Mouse (Mus musculus): ENCODE measurements around the gene Gria2. TPM values are rescaled to one million over a fixed set of nuclear protein-coding genes. Genes with fewer than 3 reads are reported as not detected.

Gria2 gene
- 0.12 TPM in 1 of 2 replicates, not detected in the other for total RNA-seq (2017)

GRCm38 (mm10) chr3:80802596-80803081 is at the start of gene Gria2:
Gene Gria2 (minus strand): TSS chr3:80802835.
- ATAC-seq (ENCODE audit: extremely low read depth, insufficient number of reproducible peaks, low FRiP score, poor library complexity, severe bottlenecking): peak; percentile 49; the same call in 1 of the 2 replicates

GRCm38 (mm10) chr3:80850947-80851346 is 48.3 kb upstream of the Gria2 start:
- no peak for ATAC-seq (ENCODE audit: extremely low read depth, insufficient number of reproducible peaks, low FRiP score, poor library complexity, severe bottlenecking)

- ATAC-seq (ENCODE audit: extremely low read depth, insufficient number of reproducible peaks, low FRiP score, poor library complexity, severe bottlenecking): no peak
Measured at GRCm38 (mm10) chr3:80845634-80846033, 43.0 kb upstream of the Gria2 start.

- no peak for ATAC-seq (ENCODE audit: extremely low read depth, insufficient number of reproducible peaks, low FRiP score, poor library complexity, severe bottlenecking)
Measured at GRCm38 (mm10) chr3:80839845-80840244, 37.2 kb upstream of the Gria2 start.

- ATAC-seq (ENCODE audit: extremely low read depth, insufficient number of reproducible peaks, low FRiP score, poor library complexity, severe bottlenecking): no peak
Measured at GRCm38 (mm10) chr3:80837583-80837982, 34.9 kb upstream of the Gria2 start.

GRCm38 (mm10) chr3:80823975-80824374 is 21.3 kb upstream of the Gria2 start:
- ATAC-seq (ENCODE audit: extremely low read depth, insufficient number of reproducible peaks, low FRiP score, poor library complexity, severe bottlenecking): peak; percentile 65

- ATAC-seq (ENCODE audit: extremely low read depth, insufficient number of reproducible peaks, low FRiP score, poor library complexity, severe bottlenecking): no peak
Measured at GRCm38 (mm10) chr3:80818619-80819018, 16.0 kb upstream of the Gria2 start.

- no peak for ATAC-seq (ENCODE audit: extremely low read depth, insufficient number of reproducible peaks, low FRiP score, poor library complexity, severe bottlenecking)
Measured at GRCm38 (mm10) chr3:80813734-80814133, 11.1 kb upstream of the Gria2 start.

GRCm38 (mm10) chr3:80812237-80812636 is 9.6 kb upstream of the Gria2 start:
- peak; percentile 82 for ATAC-seq (ENCODE audit: extremely low read depth, insufficient number of reproducible peaks, low FRiP score, poor library complexity, severe bottlenecking)

- ATAC-seq (ENCODE audit: extremely low read depth, insufficient number of reproducible peaks, low FRiP score, poor library complexity, severe bottlenecking): no peak
Measured at GRCm38 (mm10) chr3:80805327-80805726, 2.7 kb upstream of the Gria2 start.

- ATAC-seq (ENCODE audit: extremely low read depth, insufficient number of reproducible peaks, low FRiP score, poor library complexity, severe bottlenecking): no peak
Measured at GRCm38 (mm10) chr3:80803811-80804210, 1.2 kb upstream of the Gria2 start.

- ATAC-seq (ENCODE audit: extremely low read depth, insufficient number of reproducible peaks, low FRiP score, poor library complexity, severe bottlenecking): no peak
Measured at GRCm38 (mm10) chr3:80803211-80803610, 576 bp upstream of the Gria2 start.

- ATAC-seq (ENCODE audit: extremely low read depth, insufficient number of reproducible peaks, low FRiP score, poor library complexity, severe bottlenecking): no peak
Measured at GRCm38 (mm10) chr3:80801827-80802310, 766 bp downstream of the Gria2 start.

- peak; percentile 15; the same call in 1 of the 2 replicates for ATAC-seq (ENCODE audit: extremely low read depth, insufficient number of reproducible peaks, low FRiP score, poor library complexity, severe bottlenecking)
Measured at GRCm38 (mm10) chr3:80800995-80801826, 1.4 kb downstream of the Gria2 start.

GRCm38 (mm10) chr3:80800299-80800994 is 2.2 kb downstream of the Gria2 start:
- ATAC-seq (ENCODE audit: extremely low read depth, insufficient number of reproducible peaks, low FRiP score, poor library complexity, severe bottlenecking): peak; percentile 34; the same call in 1 of the 2 replicates

GRCm38 (mm10) chr3:80797935-80798334 is 4.7 kb downstream of the Gria2 start:
- no peak for ATAC-seq (ENCODE audit: extremely low read depth, insufficient number of reproducible peaks, low FRiP score, poor library complexity, severe bottlenecking)

GRCm38 (mm10) chr3:80796764-80797163 is 5.9 kb downstream of the Gria2 start:
- ATAC-seq (ENCODE audit: extremely low read depth, insufficient number of reproducible peaks, low FRiP score, poor library complexity, severe bottlenecking): no peak

GRCm38 (mm10) chr3:80795284-80795683 is 7.4 kb downstream of the Gria2 start:
- ATAC-seq (ENCODE audit: extremely low read depth, insufficient number of reproducible peaks, low FRiP score, poor library complexity, severe bottlenecking): no peak

- ATAC-seq (ENCODE audit: extremely low read depth, insufficient number of reproducible peaks, low FRiP score, poor library complexity, severe bottlenecking): no peak
Measured at GRCm38 (mm10) chr3:80787116-80787744, 15.4 kb downstream of the Gria2 start.
